Mouse (Mus musculus) liver, embryonic 11.5 days (tissue): Measurements from ENCODE around the gene Gga3. TPM values are rescaled to one million over a fixed set of nuclear protein-coding genes. Genes with fewer than 3 reads are reported as not detected.
A peak's percentile ranks its signal among the peaks of the same experiment; 100 is the strongest.

Experiments
- ATAC-seq: fragments of 200-750 bp; cut with Nextera tagmentation; replicated peaks from 2 replicates; pipeline ENCODE4 v1.8.0; 2017; ENCODE audit warnings: moderate number of reproducible peaks, mild to moderate bottlenecking, moderate TSS enrichment, moderate library complexity; ENCODE audit not compliant: low FRiP score
- DNase-seq: peaks from one replicate; pipeline ENCODE4 v3.0.0-alpha.2; 2017; ENCODE audit warnings: low spot score
- H3K27ac ChIP-seq: fragments of 300-500 bp; sonication (generic); 2 replicates; pipeline ENCODE4 v1.5.1; 2014; ENCODE audit warnings: mild to moderate bottlenecking, low read depth, low read length, control low read depth
- H3K27me3 ChIP-seq: fragments of 300-500 bp; sonication (generic); replicated peaks from 2 replicates; pipeline ENCODE4 v1.6.1; 2014; ENCODE audit warnings: low read length, mixed read lengths; ENCODE audit not compliant: control insufficient read depth, insufficient read depth
- H3K36me3 ChIP-seq: fragments of 300-500 bp; sonication (generic); 2 replicates; pipeline ENCODE4 v1.6.1; 2014; ENCODE audit warnings: mild to moderate bottlenecking, low read length, moderate library complexity, mixed read lengths; ENCODE audit not compliant: control insufficient read depth, insufficient read depth
- H3K4me1 ChIP-seq: fragments of 300-500 bp; sonication (generic); replicated peaks from 2 replicates; pipeline ENCODE4 v1.6.1; 2014; ENCODE audit warnings: low read length, mixed read lengths; ENCODE audit not compliant: control insufficient read depth, insufficient read depth
- H3K4me2 ChIP-seq: fragments of 300-500 bp; sonication (generic); 2 replicates; pipeline ENCODE4 v1.6.1; 2014; ENCODE audit warnings: mild to moderate bottlenecking, control low read depth, moderate library complexity
- H3K4me3 ChIP-seq: fragments of 300-500 bp; sonication (generic); 2 replicates; pipeline ENCODE4 v1.5.1; 2014; ENCODE audit warnings: low read depth, low read length, control low read depth
- H3K9ac ChIP-seq: fragments of 300-500 bp; sonication (generic); 2 replicates; pipeline ENCODE4 v1.6.1; 2014; ENCODE audit warnings: low read depth, low read length, control low read depth
- H3K9me3 ChIP-seq: fragments of 300-500 bp; sonication (generic); 2 replicates; pipeline ENCODE4 v1.6.1; 2016; ENCODE audit warnings: low read length, inconsistent platforms, mixed read lengths; ENCODE audit not compliant: control insufficient read depth
- WGBS: fragments of 180-500 bp; shearing (Covaris S2); extraction: QIAGEN DNeasy Blood & Tissue Kit; methylation state at CpG from one replicate; pipeline ENCODE4 v1.1.7; 2014; 5-methylcytosine and 5-hydroxymethylcytosine counted together
- polyA plus RNA-seq: library from polyadenylated mRNA; unstranded; fragments of >200 nt; fragmentation: Nextera tagmentation; extraction: Ambion mirVana; gene quantifications from 2 replicates; pipeline ENCODE4 v1.2.1, GENCODE M21; 2014

Gga3 gene
- polyA plus RNA-seq, 1 experiment from 2014 or later, result 23.6 TPM

DNA sequence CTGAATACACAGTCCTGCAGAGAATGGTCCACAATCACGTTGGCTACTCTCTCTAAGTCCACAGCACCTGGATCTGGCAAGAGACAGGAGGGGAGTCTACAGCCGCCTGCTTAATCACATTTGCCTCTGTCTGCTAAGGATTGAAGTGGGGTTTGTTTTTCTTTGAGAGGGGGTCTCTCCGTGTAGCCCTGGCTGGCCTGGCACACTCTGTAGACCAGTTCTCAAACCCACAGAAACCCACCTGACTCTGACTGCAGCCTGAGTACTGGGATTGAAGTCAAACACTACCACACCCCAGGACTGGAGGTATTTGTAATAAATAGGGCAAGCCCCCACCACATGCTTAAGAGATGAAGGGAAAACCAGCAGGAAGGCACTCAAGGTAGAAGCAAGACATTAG is 5.7 kb upstream of the Gga3 start:
- Histone ChIP-seq H3K9me3 (no peaks in the 10 kb centered on the region), H3K4me3 (no peak overlapping the region), H3K4me2 (no peak overlapping the region), H3K9ac (no peak overlapping the region), H3K36me3 (peaks cover 37% of the 10 kb centered on the region), H3K27ac (no peak overlapping the region), H3K4me1 (peaks cover 26% of the 10 kb centered on the region), H3K27me3 (no peaks in the 10 kb centered on the region)
- WGBS, result 79% methylated on average over 3 of the region's 3 CpGs
- DNase-seq (no peak), ATAC-seq (no peak)

DNA sequence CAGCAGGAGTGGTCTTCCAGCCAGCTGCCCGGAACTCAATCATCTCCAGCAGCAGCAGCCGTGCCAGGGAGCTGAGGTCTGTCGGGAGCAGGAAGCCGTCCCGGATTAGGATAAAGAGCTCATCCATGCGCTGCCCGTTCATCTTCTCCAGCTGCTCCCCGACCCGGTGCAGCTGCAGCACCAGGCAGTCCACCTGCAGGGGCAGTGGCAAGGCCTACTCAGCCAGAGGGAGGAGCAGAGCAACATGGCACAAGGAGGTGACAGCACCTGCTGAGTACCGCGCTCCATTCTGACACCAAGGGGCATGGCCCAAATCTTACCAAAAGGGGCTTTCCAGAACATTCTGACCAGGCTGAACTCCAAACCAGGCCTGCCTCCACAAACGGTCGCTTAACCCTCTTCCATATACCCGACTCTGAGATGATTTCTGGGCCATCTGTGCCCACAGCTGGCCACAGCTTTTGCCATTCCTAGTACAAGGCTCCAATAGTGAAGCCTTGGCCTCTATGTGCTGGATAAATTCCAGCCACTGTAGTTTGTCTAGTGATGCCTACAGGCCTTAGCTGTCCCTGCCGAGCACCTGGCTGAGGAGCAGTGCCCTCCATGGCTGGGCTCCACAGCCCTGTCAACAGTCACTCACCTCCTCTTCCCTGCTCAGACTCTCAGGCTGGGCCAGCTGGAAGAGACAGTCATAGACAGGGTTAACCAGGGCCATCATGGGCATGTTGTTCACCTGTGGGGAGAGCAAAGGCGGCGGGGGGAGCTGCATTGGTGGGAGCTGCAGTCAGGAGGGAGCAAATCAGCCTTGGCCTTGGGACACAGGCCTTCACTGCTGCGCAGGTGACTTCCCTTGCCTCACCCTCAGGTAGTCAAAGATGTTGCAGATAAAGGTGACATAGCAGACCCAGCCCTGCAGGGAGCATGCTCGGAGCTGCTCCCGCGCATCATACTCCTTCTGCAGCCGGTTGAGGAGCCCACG is 4.9 kb upstream of the Gga3 start:
- ATAC-seq (no peak), DNase-seq (no peak)
- H3K9me3 ChIP-seq, result no peaks in the 10 kb centered on the region
- H3K4me2 ChIP-seq, result no peak overlapping the region
- H3K9ac ChIP-seq, result no peak overlapping the region
- H3K27ac ChIP-seq, result no peak overlapping the region
- H3K4me3 ChIP-seq, result no peak overlapping the region
- WGBS, result 81% methylated on average over 23 of the region's 23 CpGs
- peaks cover 20% of the 10 kb centered on the region for H3K4me1 ChIP-seq
- peaks cover 36% of the 10 kb centered on the region for H3K36me3 ChIP-seq
- H3K27me3 ChIP-seq, result no peaks in the 10 kb centered on the region

GRCm38 (mm10) chr11:115606733-115607132 is 2.9 kb upstream of the Gga3 start:
- Histone ChIP-seq H3K36me3 (peaks cover 36% of the 10 kb centered on the region), H3K27ac (no peak overlapping the region), H3K9ac (no peak overlapping the region), H3K4me2 (no peak overlapping the region), H3K9me3 (no peaks in the 10 kb centered on the region), H3K4me1 (peaks cover 24% of the 10 kb centered on the region), H3K4me3 (no peak overlapping the region), H3K27me3 (no peaks in the 10 kb centered on the region)
- 93% methylated on average over 18 of the region's 18 CpGs for WGBS
- DNase-seq (no peak), ATAC-seq (no peak)

GRCm38 (mm10) chr11:115604304-115604696 is 449 bp upstream of the Gga3 start:
- H3K4me1 ChIP-seq, result peaks cover 35% of the 10 kb centered on the region

GRCm38 (mm10) chr11:115603128-115603475 is 749 bp downstream of the Gga3 start:
- DNase-seq (no peak), ATAC-seq (peak; percentile 4; the same call in 1 of the 2 replicates)
- H3K9me3 ChIP-seq, result no peaks in the 10 kb centered on the region
- H3K27me3 ChIP-seq, result no peaks in the 10 kb centered on the region
- H3K4me2 ChIP-seq, result peak overlapping the region; percentile 95
- H3K4me1 ChIP-seq, result peaks cover 37% of the 10 kb centered on the region
- H3K4me3 ChIP-seq, result peak overlapping the region; percentile 98
- 4% methylated on average over 15 of the region's 15 CpGs for WGBS
- H3K27ac ChIP-seq, result peak overlapping the region; percentile 85
- peak overlapping the region; percentile 92 for H3K9ac ChIP-seq
- peaks cover 29% of the 10 kb centered on the region for H3K36me3 ChIP-seq

More at GRCm38 (mm10) chr11:115604304-115604696, 449 bp upstream of the Gga3 start:
- ATAC-seq, result peak; percentile 29
- peak overlapping the region; percentile 92 for H3K9ac ChIP-seq
- H3K27me3 ChIP-seq, result no peaks in the 10 kb centered on the region
- H3K4me2 ChIP-seq, result peak overlapping the region; percentile 73
- H3K27ac ChIP-seq, result peak overlapping the region; percentile 85
- H3K4me3 ChIP-seq, result peak overlapping the region; percentile 98
- H3K9me3 ChIP-seq, result no peaks in the 10 kb centered on the region
- H3K36me3 ChIP-seq, result peaks cover 35% of the 10 kb centered on the region
- peak; percentile 56 for DNase-seq
- under 1% methylated on average over 26 of the region's 26 CpGs for WGBS

DNA sequence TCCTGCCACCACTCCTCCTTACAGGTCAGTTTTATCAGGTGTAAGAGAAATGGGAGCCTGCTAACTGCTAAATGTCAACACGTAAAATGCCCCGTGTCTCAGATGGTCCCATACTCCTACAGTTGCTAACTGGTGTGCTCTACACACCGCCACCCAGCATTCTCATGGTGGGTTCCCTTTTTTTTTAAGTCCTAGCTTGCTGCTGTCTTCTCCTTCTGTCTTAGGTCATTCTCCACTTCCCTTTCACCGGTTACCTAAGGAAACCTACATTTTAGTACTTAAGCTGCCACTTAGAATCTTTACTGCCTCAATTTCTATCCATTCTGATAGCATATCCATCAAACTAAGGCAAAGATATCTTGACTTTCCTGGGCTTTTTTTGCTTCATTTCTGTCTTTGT is 2.7 kb downstream of the Gga3 start:
- Histone ChIP-seq H3K9me3 (no peaks in the 10 kb centered on the region), H3K9ac (no peak overlapping the region), H3K4me2 (peak overlapping the region; percentile 1; the same call in 1 of the 2 replicates), H3K27ac (no peak overlapping the region), H3K36me3 (peaks cover 19% of the 10 kb centered on the region), H3K4me3 (peak overlapping the region; percentile 98; the same call in 1 of the 2 replicates), H3K27me3 (no peaks in the 10 kb centered on the region), H3K4me1 (peaks cover 37% of the 10 kb centered on the region)
- 58% methylated on average over 4 of the region's 4 CpGs for WGBS
- no peak for DNase-seq
- no peak for ATAC-seq

DNA sequence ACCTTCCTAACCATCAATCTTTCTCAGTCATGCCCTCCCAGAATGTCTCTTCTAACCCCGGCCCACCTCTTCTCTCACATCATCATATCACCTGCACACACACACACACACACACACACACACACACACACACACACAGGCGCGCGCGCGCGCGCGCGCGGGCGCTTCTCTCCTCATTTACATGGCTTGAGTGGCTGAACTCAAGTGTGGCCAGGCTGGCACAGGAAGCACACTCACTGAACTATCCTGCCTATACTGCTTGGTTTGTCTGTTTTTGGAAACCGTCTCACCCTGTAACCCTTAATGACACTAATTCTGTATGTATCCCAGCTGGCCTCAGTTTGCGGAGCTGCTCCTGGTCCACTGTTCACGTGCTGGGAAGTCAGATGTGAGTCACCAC is 3.1 kb downstream of the Gga3 start:
- ATAC-seq (no peak), DNase-seq (no peak)
- H3K4me1 ChIP-seq, result peaks cover 34% of the 10 kb centered on the region
- H3K36me3 ChIP-seq, result peaks cover 20% of the 10 kb centered on the region
- H3K27ac ChIP-seq, result no peak overlapping the region
- peak overlapping the region; percentile 1; the same call in 1 of the 2 replicates for H3K4me2 ChIP-seq
- H3K27me3 ChIP-seq, result no peaks in the 10 kb centered on the region
- no peak overlapping the region for H3K9ac ChIP-seq
- no peaks in the 10 kb centered on the region for H3K9me3 ChIP-seq
- H3K4me3 ChIP-seq, result no peak overlapping the region
- WGBS, result 94% methylated on average over 15 of the region's 15 CpGs

DNA sequence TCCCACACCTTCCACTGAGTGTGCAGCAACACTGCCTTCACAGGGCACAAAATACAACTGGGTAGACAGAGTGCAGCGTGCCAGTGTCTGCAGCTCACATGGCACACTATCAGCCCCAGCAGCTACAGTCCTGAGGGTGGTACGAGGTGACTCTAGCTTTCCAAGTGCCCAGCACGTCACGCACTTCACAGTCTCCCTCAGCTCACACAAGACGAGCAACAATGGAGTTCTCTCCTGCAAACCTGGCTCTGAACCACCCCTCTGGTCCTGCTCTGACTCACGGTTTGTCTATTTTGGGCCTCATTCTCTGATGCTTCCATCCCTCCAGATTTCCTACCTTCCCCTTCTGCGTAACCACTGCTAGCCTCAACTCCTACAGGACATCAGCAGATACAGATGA is 4.1 kb downstream of the Gga3 start:
- Histone ChIP-seq H3K4me2 (no peak overlapping the region), H3K4me3 (no peak overlapping the region; the same call in 1 of the 2 replicates), H3K36me3 (peaks cover 20% of the 10 kb centered on the region; the same call in 1 of the 2 replicates), H3K9me3 (no peaks in the 10 kb centered on the region), H3K27ac (no peak overlapping the region), H3K27me3 (no peaks in the 10 kb centered on the region), H3K9ac (no peak overlapping the region), H3K4me1 (peaks cover 27% of the 10 kb centered on the region)
- no peak for ATAC-seq
- 95% methylated on average over 7 of the region's 7 CpGs for WGBS
- no peak for DNase-seq

GRCm38 (mm10) chr11:115598309-115598708 is 5.5 kb downstream of the Gga3 start:
- Histone ChIP-seq H3K36me3 (peaks cover 30% of the 10 kb centered on the region), H3K27ac (no peak overlapping the region), H3K4me3 (no peak overlapping the region), H3K9ac (no peak overlapping the region), H3K4me1 (peaks cover 27% of the 10 kb centered on the region), H3K9me3 (no peaks in the 10 kb centered on the region), H3K4me2 (no peak overlapping the region), H3K27me3 (no peaks in the 10 kb centered on the region)
- ATAC-seq, result no peak
- DNase-seq, result no peak
- 68% methylated on average over 4 of the region's 4 CpGs for WGBS
